Mouse (Mus musculus) MEL (cell line): ENCODE measurements around the gene Zfp651. TPM values are rescaled to one million over a fixed set of nuclear protein-coding genes. Genes with fewer than 3 reads are reported as not detected.

Experiments
- DNase-seq: peaks from one replicate; pipeline ENCODE4 v3.0.0; 2011; ENCODE audit warnings: low read depth, low spot score
- H3K27ac ChIP-seq: 2 replicates; pipeline ENCODE4 v1.5.1; 2012; ENCODE audit warnings: low read depth, mild to moderate bottlenecking, control low read depth, low read length, moderate library complexity; ENCODE audit not compliant: control insufficient read depth
- H3K27me3 ChIP-seq, 2 experiments: fragments of 150-350 bp in 1 of 2; sonication (generic) in 1 of 2; 2 replicates each; pipeline ENCODE4 v1.6.1; 2012; ENCODE audit warnings: low read length in 2 of 2, mild to moderate bottlenecking in 2 of 2, improper control_type of control experiment in 1 of 2, moderate library complexity in 1 of 2; ENCODE audit not compliant: insufficient read depth in 2 of 2, control insufficient read depth in 1 of 2
- H3K36me3 ChIP-seq, 2 experiments: 2 replicates each; pipeline ENCODE4 v1.6.1; 2012 to 2014; ENCODE audit warnings: low read length in 2 of 2, improper control_type of control experiment in 1 of 2, inconsistent platforms in 1 of 2, mild to moderate bottlenecking in 1 of 2; ENCODE audit not compliant: insufficient read depth in 2 of 2, control insufficient read depth in 1 of 2
- H3K4me1 ChIP-seq, 2 experiments: fragments of 150-350 bp in 1 of 2; sonication (generic) in 1 of 2; 2 replicates each; pipeline ENCODE4 v1.6.1; 2012; ENCODE audit warnings: low read length in 2 of 2, improper control_type of control experiment in 1 of 2, mild to moderate bottlenecking in 1 of 2; ENCODE audit not compliant: insufficient read depth in 2 of 2, control insufficient read depth in 1 of 2
- H3K4me3 ChIP-seq, 2 experiments: fragments of 150-350 bp in 1 of 2; sonication (generic) in 1 of 2; 2 replicates each; pipeline ENCODE4 v1.5.1; 2012; ENCODE audit warnings: low read depth in 2 of 2, low read length in 2 of 2, mild to moderate bottlenecking in 2 of 2, moderate library complexity in 2 of 2, control low read depth in 1 of 2, improper control_type of control experiment in 1 of 2; ENCODE audit not compliant: control insufficient read depth in 1 of 2, insufficient read depth in 1 of 2
- H3K79me2 ChIP-seq: 2 replicates; pipeline ENCODE4 v1.6.1; 2012; ENCODE audit warnings: mild to moderate bottlenecking, low read length, moderate library complexity; ENCODE audit not compliant: control insufficient read depth, poor library complexity, insufficient read depth
- H3K9ac ChIP-seq: 2 replicates; pipeline ENCODE4 v1.6.1; 2012; ENCODE audit warnings: low read depth, mild to moderate bottlenecking, control low read depth, low read length, moderate library complexity; ENCODE audit not compliant: control insufficient read depth, poor library complexity, severe bottlenecking
- H3K9me3 ChIP-seq: fragments of 150-350 bp; sonication (generic); replicated peaks from 2 replicates; pipeline ENCODE4 v1.6.1; 2012; ENCODE audit warnings: mild to moderate bottlenecking, low read length, improper control_type of control experiment, moderate library complexity; ENCODE audit not compliant: insufficient read depth
- CTCF ChIP-seq, 3 experiments: IDR thresholded peaks in 2 of 3; conservative IDR thresholded peaks in 1 of 3; 2 replicates each; pipeline ENCODE4 v1.5.1; 2011 to 2012; ENCODE audit warnings: low read length in 3 of 3, low read depth in 2 of 3, mild to moderate bottlenecking in 2 of 3, improper control_type of control experiment in 1 of 3, inconsistent platforms in 1 of 3, mixed read lengths in 1 of 3, moderate library complexity in 1 of 3; ENCODE audit not compliant: control insufficient read depth in 1 of 3, insufficient read depth in 1 of 3, poor library complexity in 1 of 3, severe bottlenecking in 1 of 3
- EP300 ChIP-seq, 2 experiments: IDR thresholded peaks; 2 replicates each; pipeline ENCODE4 v1.6.1; 2011; ENCODE audit warnings: improper control_type of control experiment in 2 of 2, low read length in 2 of 2, low read depth in 1 of 2, mild to moderate bottlenecking in 1 of 2
- ETS1 ChIP-seq: IDR thresholded peaks from 2 replicates; pipeline ENCODE4 v1.6.1; 2012; ENCODE audit warnings: low read depth, mild to moderate bottlenecking, inconsistent platforms, low read length, improper control_type of control experiment, moderate library complexity
- HCFC1 ChIP-seq: IDR thresholded peaks from 2 replicates; pipeline ENCODE4 v1.6.1; 2012; ENCODE audit warnings: low read depth, mild to moderate bottlenecking, inconsistent platforms, low read length, improper control_type of control experiment, moderate library complexity
- MAFK ChIP-seq: IDR thresholded peaks from 2 replicates; pipeline ENCODE4 v1.6.1; 2011; ENCODE audit warnings: low read depth, mild to moderate bottlenecking, low read length, improper control_type of control experiment, borderline replicate concordance
- MAX ChIP-seq: IDR thresholded peaks from 2 replicates; pipeline ENCODE4 v1.6.1; 2011; ENCODE audit warnings: low read length, improper control_type of control experiment
- MEF2A ChIP-seq: IDR thresholded peaks from 2 replicates; pipeline ENCODE4 v1.6.1; 2014; ENCODE audit warnings: low read depth, mild to moderate bottlenecking, inconsistent platforms, low read length, improper control_type of control experiment; ENCODE audit not compliant: poor library complexity, insufficient replicate concordance, severe bottlenecking; ENCODE audit errors: extremely low read depth
- MYC ChIP-seq: IDR thresholded peaks from 2 replicates; pipeline ENCODE4 v1.6.1; 2011; ENCODE audit warnings: low read depth, mild to moderate bottlenecking, low read length, improper control_type of control experiment, moderate library complexity
- POLR2AphosphoS2 ChIP-seq: IDR thresholded peaks from 2 replicates; pipeline ENCODE4 v1.6.1; 2011; ENCODE audit warnings: low read length, improper control_type of control experiment
- RCOR1 ChIP-seq: IDR thresholded peaks from 2 replicates; pipeline ENCODE4 v1.6.1; 2012; ENCODE audit warnings: low read depth, mild to moderate bottlenecking, inconsistent platforms, low read length, improper control_type of control experiment
- SMC3 ChIP-seq: IDR thresholded peaks from 2 replicates; pipeline ENCODE4 v1.6.1; 2011; ENCODE audit warnings: low read depth, low read length, improper control_type of control experiment
- TBP ChIP-seq: IDR thresholded peaks from 2 replicates; pipeline ENCODE4 v1.8.0; 2011; ENCODE audit warnings: low read depth, low read length, improper control_type of control experiment
- TCF12 ChIP-seq: IDR thresholded peaks from 2 replicates; pipeline ENCODE4 v1.6.1; 2014; ENCODE audit warnings: low read depth, mild to moderate bottlenecking, inconsistent platforms, low read length, improper control_type of control experiment, moderate library complexity
- ZC3H11A ChIP-seq: IDR thresholded peaks from 2 replicates; pipeline ENCODE4 v1.6.1; 2012; ENCODE audit warnings: low read depth, mild to moderate bottlenecking, inconsistent platforms, low read length, improper control_type of control experiment
- ZNF384 ChIP-seq: IDR thresholded peaks from 2 replicates; pipeline ENCODE4 v1.6.1; 2012; ENCODE audit warnings: low read depth, mild to moderate bottlenecking, inconsistent platforms, low read length, improper control_type of control experiment
- polyA plus RNA-seq, 2 experiments: library from polyadenylated mRNA; stranded (reverse) in 1 of 2; unstranded in 1 of 2; fragments of >175 nt in 1 of 2; fragments of >200 nt in 1 of 2; gene quantifications; 2 replicates each; pipeline versions ENCODE4 v1.2.1 to v1.2.4; 2012; ENCODE audit warnings: low replicate concordance in 2 of 2, low read depth in 1 of 2; ENCODE audit not compliant: insufficient read length in 2 of 2, insufficient read depth in 1 of 2, missing spikeins in 1 of 2
- total RNA-seq: library from RNA; depleted of rRNA; stranded (reverse); fragments of 300-350 nt; gene quantifications from 2 replicates; pipeline ENCODE4 v1.2.3, GENCODE M21; 2012

Zfp651 gene
- total and polyA plus RNA-seq, 3 experiments: 0.07 to 0.12 TPM; not detected in 1

- Histone ChIP-seq H3K79me2 (no peaks in the 10 kb centered on the region), H3K4me1 (no peaks in the 10 kb centered on the region), H3K36me3 (peaks cover 0 to 51% of the 10 kb centered on the region in 2 experiments; a peak in 2 of 4 replicates), H3K9me3 (no peaks in the 10 kb centered on the region)
- DNase-seq: no peak
- TF ChIP-seq EP300 (IDR thresholded peaks at IDR 0.05; ENCODE audit: low read depth in 1 of 2, low read length in 2 of 2): no peak
- TF ChIP-seq ZNF384: no peak
- TF ChIP-seq ETS1: no peak
- TF ChIP-seq TCF12: no peak
- TF ChIP-seq ZC3H11A: no peak
- TF ChIP-seq, all 39 proteins: peak for 0
- Histone ChIP-seq H3K27me3 (no peaks in the 10 kb centered on the region), H3K27ac (no peak overlapping the region), H3K4me3 (no peak overlapping the region), H3K9ac (no peak overlapping the region)
These were observed 18.6 kb upstream of the Zfp651 start for GRCm38 (mm10) chr9:121740490-121740889.

- no peaks in the 10 kb centered on the region for H3K79me2 ChIP-seq
- TF ChIP-seq MAFK: no peak
- no peak for TF ChIP-seq CTCF (IDR thresholded peaks at IDR 0.05 in 2 of 3, conservative IDR thresholded peaks at IDR 0.05 in 1 of 3; ENCODE audit: control insufficient read depth in 1 of 3, insufficient read depth in 1 of 3, low read depth in 2 of 3, low read length in 3 of 3, poor library complexity in 1 of 3, severe bottlenecking in 1 of 3)
- no peak for TF ChIP-seq SMC3
- no peak for TF ChIP-seq MEF2A
- TF ChIP-seq MYC: no peak
- no peak for TF ChIP-seq POLR2AphosphoS2
- no peak for TF ChIP-seq TBP
- TF ChIP-seq RCOR1: no peak
- no peak for DNase-seq
- no peak overlapping the region for H3K27ac ChIP-seq
- no peak overlapping the region for H3K4me3 ChIP-seq
- no peaks in the 10 kb centered on the region for H3K4me1 ChIP-seq
- H3K36me3 ChIP-seq: peaks cover 0 to 48% of the 10 kb centered on the region in 2 experiments; a peak in 2 of 4 replicates
- no peaks in the 10 kb centered on the region for H3K9me3 ChIP-seq
- no peak overlapping the region for H3K9ac ChIP-seq
- H3K27me3 ChIP-seq: no peaks in the 10 kb centered on the region
These were observed 18.0 kb upstream of the Zfp651 start for GRCm38 (mm10) chr9:121741168-121741567.

- H3K9me3 ChIP-seq: no peaks in the 10 kb centered on the region
- peaks cover 0 to 36% of the 10 kb centered on the region in 2 experiments; a peak in 2 of 4 replicates for H3K36me3 ChIP-seq
- DNase-seq: peak; percentile 22
- no peak overlapping the region for H3K4me3 ChIP-seq
- no peak overlapping the region for H3K9ac ChIP-seq
- H3K79me2 ChIP-seq: no peaks in the 10 kb centered on the region
- no peaks in the 10 kb centered on the region for H3K27me3 ChIP-seq
- no peaks in the 10 kb centered on the region for H3K4me1 ChIP-seq
- no peak overlapping the region for H3K27ac ChIP-seq
- no peak for TF ChIP-seq MAX
- TF ChIP-seq HCFC1: no peak
- TF ChIP-seq TBP: no peak
These were observed 15.1 kb upstream of the Zfp651 start for GRCm38 (mm10) chr9:121744051-121744450.
